Mouse (Mus musculus): ENCODE measurements around the gene Ces1e.

- TF ChIP-seq CTCF (IDR thresholded peaks at IDR 0.05; ENCODE audit: extremely low read depth, insufficient read depth, insufficient read length, insufficient replicate concordance) (no peak), POLR2A (IDR thresholded peaks at IDR 0.05; ENCODE audit: low read depth, low read length) (no peak)
These were observed 57.4 kb downstream of the Ces1e start for GRCm38 (mm10) chr8:93171846-93172590.
